10 mouse cellular contexts compared by ENCODE assay signal in the genomic region with DNA sequence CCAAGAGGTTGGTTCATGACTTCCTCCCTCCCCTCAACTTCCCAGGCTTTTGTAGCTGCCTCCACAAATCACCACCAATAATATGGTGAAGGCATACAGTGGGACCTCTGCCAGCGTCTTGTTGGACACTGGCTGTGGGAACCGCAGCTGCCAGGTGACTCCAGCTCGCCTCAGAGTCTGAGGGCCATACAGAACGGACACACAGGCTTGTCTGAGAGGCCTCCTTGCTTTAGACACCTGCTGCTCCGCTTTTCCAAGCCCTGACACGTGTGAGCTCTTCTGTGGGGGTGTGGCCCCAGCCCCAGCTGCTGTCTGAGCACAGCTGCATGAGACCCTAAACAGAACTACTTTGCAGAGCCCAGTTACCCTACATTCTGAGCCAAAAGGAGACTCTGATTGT.
A peak's percentile ranks its signal among the peaks of the same experiment; 100 is the strongest.
DNase-seq lines count a peak whose midpoint lies in the region; ATAC-seq and TF ChIP-seq lines count a peak whose summit lies in the region.
"Had no signal": no experiment of that assay in that cellular context is flagged by ENCODE, and none has a peak within 500 bp of the region (broad histone marks: within the 10 kb centered on the region; RNA-seq: fewer than 3 reads in every experiment).

No protein-coding gene starts in this region.

- H3K4me2 ChIP-seq in forebrain, embryonic 13.5 days = no peak overlapping the region
- no peak overlapping the region for H3K4me2 ChIP-seq in kidney, embryonic 16.5 days (replicated peaks; ENCODE audit: low read depth, low read length)
- H3K4me2 ChIP-seq in neural tube, embryonic 15.5 days = no peak overlapping the region
- H3K4me2 ChIP-seq: heart, embryonic 13.5 days; liver, embryonic 15.5 days had no signal

- WGBS in forebrain, embryonic 13.5 days = 30% methylated on average over 6 of the region's 6 CpGs
- 48% methylated on average over 6 of the region's 6 CpGs for WGBS in kidney, embryonic 16.5 days
- 12% methylated on average over 6 of the region's 6 CpGs for WGBS in neural tube, embryonic 15.5 days

- no peaks in the 10 kb centered on the region for H3K9me3 ChIP-seq in forebrain, embryonic 13.5 days (replicated peaks)
- H3K9me3 ChIP-seq in kidney, embryonic 16.5 days (ENCODE audit: low read length) = no peaks in the 10 kb centered on the region
- no peaks in the 10 kb centered on the region for H3K9me3 ChIP-seq in neural tube, embryonic 15.5 days (replicated peaks)
- H3K9me3 ChIP-seq: heart, embryonic 13.5 days; liver, embryonic 15.5 days had no signal

- TF ChIP-seq CTCF in layer of hippocampus, adult 2 months (conservative IDR thresholded peaks at IDR 0.05) = no peak

- H3K4me3 ChIP-seq in layer of hippocampus, adult 2 months = no peak overlapping the region
- H3K4me3 ChIP-seq in forebrain, embryonic 13.5 days = no peak overlapping the region
- H3K4me3 ChIP-seq in kidney, embryonic 16.5 days (ENCODE audit: low read length) = no peak overlapping the region
- no peak overlapping the region for H3K4me3 ChIP-seq in neural tube, embryonic 15.5 days (replicated peaks)
- H3K4me3 ChIP-seq: heart, embryonic 13.5 days; liver, embryonic 15.5 days had no signal

- no peak overlapping the region for H3K9ac ChIP-seq in forebrain, embryonic 13.5 days
- H3K9ac ChIP-seq in kidney, embryonic 16.5 days (replicated peaks; ENCODE audit: low read length) = no peak overlapping the region
- no peak overlapping the region for H3K9ac ChIP-seq in neural tube, embryonic 15.5 days (replicated peaks)
- H3K9ac ChIP-seq: heart, embryonic 13.5 days; liver, embryonic 15.5 days had no signal

- ATAC-seq in forebrain, embryonic 13.5 days = peak; percentile 85
- ATAC-seq in kidney, embryonic 16.5 days (ENCODE audit: low FRiP score, low TSS enrichment) = 0 out of 2 replicates have a peak, but pooled peaks have one; percentile 31
- peak; percentile 68 for ATAC-seq in neural tube, embryonic 15.5 days (ENCODE audit: low FRiP score)

- DNase-seq in layer of hippocampus, postnatal 10 days (ENCODE audit: low spot score in 2 of 2) = peak; percentile 36 to 41
- DNase-seq in layer of hippocampus, adult 2 months (ENCODE audit: low spot score in 2 of 2) = no peak
- no peak for DNase-seq in lung, postnatal 36 days
- no peak for DNase-seq in T-cell, adult 2 months (ENCODE audit: low spot score)
- no peak for DNase-seq in spleen, postnatal 14 days (ENCODE audit: low spot score in 2 of 2)

- peaks cover 15% of the 10 kb centered on the region for H3K4me1 ChIP-seq in forebrain, embryonic 13.5 days
- H3K4me1 ChIP-seq in kidney, embryonic 16.5 days (ENCODE audit: insufficient read depth, low read length) = peaks cover 10% of the 10 kb centered on the region; the same call in 1 of the 2 replicates
- H3K4me1 ChIP-seq in neural tube, embryonic 15.5 days = peaks cover 6% of the 10 kb centered on the region

- peaks cover 40% of the 10 kb centered on the region for H3K36me3 ChIP-seq in forebrain, embryonic 13.5 days (ENCODE audit: poor library complexity, severe bottlenecking)
- peaks cover 27% of the 10 kb centered on the region for H3K36me3 ChIP-seq in kidney, embryonic 16.5 days (ENCODE audit: insufficient read depth, low read length)
- peaks cover 9% of the 10 kb centered on the region; the same call in 1 of the 2 replicates for H3K36me3 ChIP-seq in neural tube, embryonic 15.5 days
- H3K36me3 ChIP-seq: liver, embryonic 15.5 days had no signal

- H3K27me3 ChIP-seq in forebrain, embryonic 13.5 days = no peaks in the 10 kb centered on the region
- no peaks in the 10 kb centered on the region for H3K27me3 ChIP-seq in kidney, embryonic 16.5 days (ENCODE audit: insufficient read depth, low read length)
- H3K27me3 ChIP-seq in neural tube, embryonic 15.5 days (replicated peaks) = no peaks in the 10 kb centered on the region
- H3K27me3 ChIP-seq: heart, embryonic 13.5 days; liver, embryonic 15.5 days had no signal

- H3K27ac ChIP-seq in layer of hippocampus, adult 2 months = no peak overlapping the region
- peak overlapping the region; percentile 37; the same call in 1 of the 2 replicates for H3K27ac ChIP-seq in forebrain, embryonic 13.5 days
- no peak overlapping the region for H3K27ac ChIP-seq in kidney, embryonic 16.5 days (ENCODE audit: low read length)
- H3K27ac ChIP-seq in neural tube, embryonic 15.5 days (replicated peaks) = peak overlapping the region; percentile 48; the same call in 1 of the 2 replicates
- H3K27ac ChIP-seq: heart, embryonic 13.5 days; liver, embryonic 15.5 days had no signal

Comparison
In these comparisons a context has a peak if more than half of its experiments do, and no peak if none do; other contexts are left out.
1. DNase-seq: peak in layer of hippocampus, postnatal 10 days (2 of 2); none in layer of hippocampus, adult 2 months (0 of 2), lung, postnatal 36 days (single experiment), T-cell, adult 2 months (single experiment) and spleen, postnatal 14 days (0 of 2).
2. H3K27ac ChIP-seq: peak in forebrain, embryonic 13.5 days (single experiment) and neural tube, embryonic 15.5 days (single experiment); none in layer of hippocampus, adult 2 months (single experiment) and kidney, embryonic 16.5 days (single experiment).
3. ATAC-seq: peak in every context shown above with its lines; median percentile 85 in forebrain, embryonic 13.5 days; 68 in neural tube, embryonic 15.5 days; 31 in kidney, embryonic 16.5 days.